Mouse (Mus musculus): ENCODE measurements at regions not wholly inside any gene's neighbourhood (a gene's known extent, or its start where the extent isn't known, plus 50 kb on each side); places are given as distances from the start of the nearest gene placed in this dataset.

- peak; percentile 87 for ATAC-seq (ENCODE audit: low TSS enrichment)
Observed at GRCm38 (mm10) chr3:13242532-13242931, 1238.0 kb upstream of the Slc7a12 start.

GRCm38 (mm10) chr3:13247537-13247936 is 1233.0 kb upstream of the Slc7a12 start:
- ATAC-seq (ENCODE audit: low TSS enrichment), result peak; percentile 72

GRCm38 (mm10) chr3:13248789-13249188 is 1231.7 kb upstream of the Slc7a12 start:
- ATAC-seq (ENCODE audit: low TSS enrichment), result peak; percentile 93

GRCm38 (mm10) chr3:13250721-13251120 is 1229.8 kb upstream of the Slc7a12 start:
- no peak for ATAC-seq (ENCODE audit: low TSS enrichment)

GRCm38 (mm10) chr3:13254061-13254460 is 1226.4 kb upstream of the Slc7a12 start:
- ATAC-seq (ENCODE audit: low TSS enrichment), result peak; percentile 98
